Mouse (Mus musculus): ENCODE measurements around the gene Dtx1.

Gene Dtx1

GRCm38 (mm10) chr5:120679676-120680555 lies 31.8 kb downstream of the Dtx1 start:
- DNase-seq (ENCODE audit: low spot score) = no peak

GRCm38 (mm10) chr5:120677516-120677915 lies 34.2 kb downstream of the Dtx1 start:
- peak; percentile 21 for DNase-seq (ENCODE audit: low spot score)

GRCm38 (mm10) chr5:120674229-120675145 lies 37.2 kb downstream of the Dtx1 start:
- DNase-seq (ENCODE audit: low spot score) = no peak

- peak; percentile 48 for DNase-seq (ENCODE audit: low spot score)
Observed at GRCm38 (mm10) chr5:120673626-120674025, 38.1 kb downstream of the Dtx1 start.

GRCm38 (mm10) chr5:120671865-120672264 lies 39.9 kb downstream of the Dtx1 start:
- DNase-seq (ENCODE audit: low spot score) = no peak

- no peak for DNase-seq (ENCODE audit: low spot score)
Observed at GRCm38 (mm10) chr5:120670132-120670531, 41.6 kb downstream of the Dtx1 start.

GRCm38 (mm10) chr5:120668761-120669160 lies 43.0 kb downstream of the Dtx1 start:
- no peak for DNase-seq (ENCODE audit: low spot score)

GRCm38 (mm10) chr5:120664888-120665287 lies 46.8 kb downstream of the Dtx1 start:
- DNase-seq (ENCODE audit: low spot score) = no peak

GRCm38 (mm10) chr5:120660816-120661215 lies 50.9 kb downstream of the Dtx1 start:
- DNase-seq (ENCODE audit: low spot score) = no peak

GRCm38 (mm10) chr5:120656281-120656751 lies 55.4 kb downstream of the Dtx1 start:
- no peak for DNase-seq (ENCODE audit: low spot score)

- no peak for DNase-seq (ENCODE audit: low spot score)
Observed at GRCm38 (mm10) chr5:120653873-120654272, 57.9 kb downstream of the Dtx1 start.

GRCm38 (mm10) chr5:120652915-120653701 lies 58.6 kb downstream of the Dtx1 start:
- no peak for DNase-seq (ENCODE audit: low spot score)

GRCm38 (mm10) chr5:120651230-120651629 lies 60.5 kb downstream of the Dtx1 start:
- DNase-seq (ENCODE audit: low spot score) = no peak

- DNase-seq (ENCODE audit: low spot score) = no peak
Observed at GRCm38 (mm10) chr5:120649938-120650337, 61.8 kb downstream of the Dtx1 start.

- no peak for DNase-seq (ENCODE audit: low spot score)
Observed at GRCm38 (mm10) chr5:120649374-120649933, 62.3 kb downstream of the Dtx1 start.

GRCm38 (mm10) chr5:120648569-120649373 lies 63.0 kb downstream of the Dtx1 start, which contains the start of gene Rasal1:
Gene Rasal1, plus strand, starts transcription at chr5:120648812.
- DNase-seq (ENCODE audit: low spot score) = peak; percentile 65

GRCm38 (mm10) chr5:120647814-120648491 lies 63.8 kb downstream of the Dtx1 start:
- DNase-seq (ENCODE audit: low spot score) = no peak

- no peak for DNase-seq (ENCODE audit: low spot score)
Observed at GRCm38 (mm10) chr5:120647361-120647760, 64.4 kb downstream of the Dtx1 start.

- no peak for DNase-seq (ENCODE audit: low spot score)
Observed at GRCm38 (mm10) chr5:120645851-120646250, 65.9 kb downstream of the Dtx1 start.

GRCm38 (mm10) chr5:120644227-120644626 lies 67.5 kb downstream of the Dtx1 start:
- DNase-seq (ENCODE audit: low spot score) = no peak

Measured in c-Kit-positive CD71-positive TER-119-positive erythroid progenitor cells, embryonic 14.5 days (primary cell).